Mouse (Mus musculus) lung, adult 2 months (tissue): ENCODE results near the gene Klc1. TPM values are rescaled to one million over a fixed set of nuclear protein-coding genes. Genes with fewer than 3 reads are reported as not detected.

Source experiments
- DNase-seq: peaks from one replicate; pipeline ENCODE4 v3.0.0; 2022
- H3K4me1 ChIP-seq: fragments of 200-500 bp; 2 replicates; pipeline ENCODE4 v1.6.1; 2011; ENCODE audit warnings: low read length; ENCODE audit not compliant: control insufficient read depth, insufficient read depth
- H3K4me3 ChIP-seq: fragments of 200-500 bp; replicated peaks from 2 replicates; pipeline ENCODE3; 2011; ENCODE audit warnings: low read depth, mild to moderate bottlenecking, control low read depth, low read length; ENCODE audit errors: extremely low read depth
- CTCF ChIP-seq: fragments of 200-500 bp; IDR thresholded peaks from 2 replicates; pipeline ENCODE4 v1.5.1; 2011; ENCODE audit warnings: mild to moderate bottlenecking, low read length, control low read depth; ENCODE audit not compliant: insufficient read depth
- POLR2A ChIP-seq: fragments of 200-500 bp; IDR thresholded peaks from 2 replicates; pipeline ENCODE4 v1.6.1; 2011; ENCODE audit warnings: low read depth, mild to moderate bottlenecking, control low read depth, low read length, borderline replicate concordance; ENCODE audit errors: extremely low read depth
- WGBS: fragments of 180-500 bp; shearing (Covaris S2); methylation state at CpG from one replicate; pipeline ENCODE4 v1.1.7; 2018; 5-methylcytosine and 5-hydroxymethylcytosine counted together
- polyA plus RNA-seq: library from polyadenylated mRNA; depleted of rRNA; stranded (reverse); fragments of >200 nt; gene quantifications from 2 replicates; pipeline ENCODE4 v1.2.3, GENCODE M21; 2012

Klc1 gene
- polyA plus RNA-seq, 1 experiment, result 113 TPM

DNA sequence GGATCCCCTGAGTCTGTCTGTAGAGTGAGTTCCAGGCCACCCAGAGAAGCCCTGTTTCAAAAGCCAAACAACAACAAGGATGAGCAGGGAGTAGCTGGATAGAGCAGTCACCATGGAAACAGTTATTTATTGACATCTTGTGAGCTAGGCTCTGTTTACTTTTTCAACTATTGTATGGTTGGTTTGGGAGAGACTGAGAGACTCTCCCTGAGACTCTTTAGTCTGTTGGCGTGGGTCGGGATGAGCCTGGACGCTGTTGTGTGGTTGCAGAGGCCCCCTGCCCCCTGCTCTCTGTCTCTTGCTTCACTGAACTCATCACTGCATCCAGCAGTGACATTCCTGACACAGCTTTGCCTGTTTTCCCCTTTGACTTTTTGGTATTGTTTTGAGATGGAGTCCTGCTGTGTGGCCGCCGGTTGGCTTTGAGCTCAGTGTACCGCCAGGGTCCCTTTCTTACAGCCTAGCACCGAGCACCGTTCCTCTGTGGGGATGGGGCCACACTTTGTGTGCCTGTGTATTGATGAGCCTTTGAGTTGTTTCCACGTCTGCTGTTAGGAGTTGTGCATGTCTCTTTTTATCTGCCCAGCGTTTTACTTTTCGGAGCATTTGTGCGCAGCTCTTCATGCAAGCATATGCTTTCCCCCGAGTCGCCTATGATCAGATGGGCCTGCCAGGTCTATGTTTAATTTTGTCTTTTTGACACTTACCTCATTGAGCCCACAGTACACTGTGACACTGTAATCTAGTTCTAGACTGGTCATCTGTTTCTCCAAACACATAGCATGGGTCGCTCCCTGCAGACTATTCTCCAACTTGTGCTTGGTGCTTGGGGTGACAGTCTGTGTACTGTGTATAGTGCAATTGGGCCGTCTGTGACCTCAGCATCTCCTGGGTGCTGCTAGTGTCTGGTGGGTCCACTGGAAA, 7.9 kb downstream of the Klc1 start:
- DNase-seq, result no peak
- 52% methylated on average over 16 of the region's 16 CpGs for whole genome bisulfite sequencing

DNA sequence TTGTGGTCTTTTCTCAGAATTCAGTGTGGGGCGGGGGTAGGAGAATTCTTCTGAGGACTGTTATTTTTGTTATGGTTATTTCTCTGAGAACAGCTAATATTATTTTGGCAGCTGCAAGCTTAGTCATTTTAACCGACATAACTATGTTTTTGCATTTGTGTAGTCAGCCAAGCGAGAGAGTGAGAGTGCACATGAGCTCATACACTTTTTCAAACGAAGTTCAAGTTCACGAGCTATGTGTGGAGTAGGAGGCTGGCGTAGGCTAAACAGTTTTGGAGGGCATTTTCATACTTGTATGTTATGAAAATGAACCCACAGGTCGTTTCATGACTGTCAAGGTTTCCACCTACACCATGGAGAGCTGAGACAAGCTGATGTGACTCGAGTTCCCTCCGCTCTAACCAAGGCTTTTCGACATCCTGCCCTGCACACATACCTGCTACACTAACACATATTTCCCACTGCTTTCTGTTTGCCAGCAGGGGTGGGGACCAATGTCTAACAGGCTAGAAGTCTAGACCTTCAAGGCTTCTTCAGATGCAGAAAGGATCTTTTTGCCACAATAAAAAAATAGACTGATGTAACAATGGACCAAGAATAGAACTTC, 9.8 kb downstream of the Klc1 start:
- Histone ChIP-seq H3K4me1 (peaks cover 18% of the 10 kb centered on the region), H3K4me3 (no peak overlapping the region)
- DNase-seq, result no peak
- TF ChIP-seq POLR2A, result no peak
- no peak for TF ChIP-seq CTCF
- 65% methylated on average over 10 of the region's 10 CpGs for whole genome bisulfite sequencing

More for the DNA sequence above, 7.9 kb downstream of the Klc1 start:
- Histone ChIP-seq H3K4me1 (peaks cover 24% of the 10 kb centered on the region), H3K4me3 (no peak overlapping the region)
- TF ChIP-seq POLR2A, result no peak
- no peak for TF ChIP-seq CTCF

DNA sequence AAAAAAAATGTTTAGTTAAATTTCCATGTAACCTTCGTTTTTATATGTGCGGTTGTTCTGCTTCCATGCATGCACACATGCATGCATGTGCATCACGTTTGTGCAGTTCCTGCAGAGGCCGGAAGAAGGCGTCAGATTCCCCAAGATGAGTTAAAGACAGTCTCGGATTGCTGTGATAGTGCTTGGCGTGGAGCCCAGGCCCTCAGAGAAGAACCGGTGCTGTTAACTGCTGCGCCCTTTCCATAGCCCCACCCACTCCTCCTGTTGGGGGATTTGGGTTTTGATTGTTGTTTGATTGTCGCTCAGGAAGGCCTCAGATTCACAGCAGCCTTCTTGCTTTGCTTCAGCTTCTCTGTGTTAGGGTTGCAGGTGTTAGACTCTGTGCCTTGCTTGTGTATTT, 10.7 kb downstream of the Klc1 start:
- TF ChIP-seq CTCF, result peak; percentile 60
- TF ChIP-seq POLR2A, result no peak
- no peak for DNase-seq
- 21% methylated on average over 10 of the region's 10 CpGs for WGBS
- Histone ChIP-seq H3K4me3 (no peak overlapping the region), H3K4me1 (peaks cover 18% of the 10 kb centered on the region)

DNA sequence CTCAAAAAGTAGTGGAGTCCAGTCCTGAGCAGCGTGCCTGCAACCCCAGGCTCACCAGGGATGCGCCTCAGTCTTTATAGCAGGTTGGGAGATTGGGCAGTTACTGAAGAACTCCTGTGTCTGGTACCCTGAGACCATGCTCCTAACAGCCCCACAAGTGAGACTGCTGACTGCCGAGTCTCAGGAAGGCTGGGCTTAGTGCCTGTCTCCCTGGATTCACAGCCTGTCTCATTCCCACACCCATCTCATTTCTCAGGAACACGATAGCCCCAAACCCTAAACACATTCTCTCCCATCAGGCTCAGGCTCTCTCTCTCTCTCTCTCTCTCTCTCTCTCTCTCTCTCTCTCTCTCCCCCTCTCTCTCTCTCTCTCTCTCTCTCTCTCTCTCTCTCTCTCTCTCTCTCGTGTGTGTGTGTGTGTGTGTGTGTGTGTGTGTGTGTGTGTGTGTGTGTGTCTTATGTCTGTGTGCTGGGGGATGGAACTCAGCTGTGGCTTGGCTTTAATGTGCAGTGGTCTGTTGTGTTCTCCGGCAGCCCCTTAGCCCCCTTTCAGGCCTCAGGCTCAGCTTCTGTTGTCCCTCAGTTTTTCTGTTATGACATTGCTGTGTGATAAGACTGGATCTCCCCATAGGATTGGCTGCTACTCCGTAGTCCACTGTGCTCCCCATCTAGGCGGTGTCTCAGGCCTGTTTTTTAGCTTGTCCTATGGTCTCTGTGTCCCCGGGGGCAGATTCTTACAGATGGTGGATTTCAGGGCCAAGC, 11.3 kb downstream of the Klc1 start:
- peaks cover 18% of the 10 kb centered on the region for H3K4me1 ChIP-seq
- DNase-seq, result no peak
- 52% methylated on average over 8 of the region's 9 CpGs for WGBS
- TF ChIP-seq POLR2A (no peak), CTCF (no peak)
- H3K4me3 ChIP-seq, result no peak overlapping the region

DNA sequence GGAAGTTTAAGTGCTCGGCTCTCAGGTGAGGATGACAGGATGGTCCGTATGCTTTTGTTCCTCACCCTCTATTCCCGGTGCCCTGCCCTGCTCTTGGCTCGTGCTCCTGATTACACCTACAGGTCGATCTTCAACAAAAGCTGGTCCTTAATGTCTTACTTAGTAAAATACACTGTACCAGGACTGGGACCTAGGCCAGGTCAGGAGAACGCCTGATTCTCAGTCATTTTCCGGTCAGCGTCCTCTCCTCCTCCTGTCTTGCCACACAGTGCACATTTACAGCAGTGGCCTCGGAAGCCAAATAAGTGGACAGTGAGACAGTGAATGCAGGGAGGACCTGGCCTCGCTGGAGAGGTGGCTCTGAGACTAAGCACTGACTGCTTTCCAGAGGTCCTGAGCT, 12.0 kb downstream of the Klc1 start:
- Histone ChIP-seq H3K4me1 (peaks cover 17% of the 10 kb centered on the region), H3K4me3 (no peak overlapping the region)
- no peak for TF ChIP-seq CTCF
- TF ChIP-seq POLR2A, result no peak
- DNase-seq, result no peak
- WGBS, result 74% methylated on average over 10 of the region's 10 CpGs

DNA sequence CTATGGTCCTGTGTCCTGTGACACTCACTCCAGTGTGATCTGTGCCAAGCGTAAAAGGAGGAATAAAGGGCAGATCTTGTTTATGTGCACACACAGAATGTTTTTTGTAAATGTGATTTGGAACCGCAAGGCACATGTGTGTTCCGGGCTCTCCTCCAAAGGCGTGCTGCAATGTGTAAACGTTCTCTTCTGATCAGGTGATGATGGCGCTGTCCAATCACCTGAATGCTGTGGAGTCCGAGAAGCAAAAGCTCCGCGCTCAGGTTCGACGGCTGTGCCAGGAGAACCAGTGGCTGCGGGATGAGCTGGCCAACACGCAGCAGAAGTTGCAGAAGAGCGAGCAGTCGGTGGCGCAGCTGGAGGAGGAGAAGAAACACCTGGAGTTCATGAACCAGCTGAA, 15.5 kb downstream of the Klc1 start:
- H3K4me1 ChIP-seq, result peaks cover 10% of the 10 kb centered on the region
- no peak overlapping the region for H3K4me3 ChIP-seq
- 76% methylated on average over 16 of the region's 16 CpGs for WGBS

DNA sequence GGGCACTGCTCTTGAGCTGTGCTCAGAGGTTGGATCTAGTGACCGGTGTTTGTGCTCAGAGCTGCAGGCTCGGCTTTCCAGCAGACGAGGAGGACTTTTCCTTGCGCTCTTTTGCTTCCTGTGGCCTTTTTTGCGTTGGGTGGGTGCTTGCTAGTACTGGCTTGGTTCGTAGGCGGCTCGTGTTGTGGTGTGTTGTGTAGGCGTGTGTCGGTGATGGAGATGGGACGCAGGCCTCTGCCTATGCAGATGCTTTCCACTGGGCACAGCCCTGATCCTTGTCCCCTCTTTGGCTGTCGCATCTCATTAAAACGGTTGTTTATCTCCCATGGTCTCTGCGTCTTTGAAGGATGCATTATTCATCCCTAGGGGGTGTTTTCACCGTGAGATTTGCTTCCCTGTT, 16.2 kb downstream of the Klc1 start:
- TF ChIP-seq CTCF (no peak), POLR2A (no peak)
- peaks cover 5% of the 10 kb centered on the region for H3K4me1 ChIP-seq
- no peak for DNase-seq
- WGBS, result 78% methylated on average over 15 of the region's 15 CpGs
- H3K4me3 ChIP-seq, result no peak overlapping the region

More for the DNA sequence above, 15.5 kb downstream of the Klc1 start:
- TF ChIP-seq POLR2A (no peak), CTCF (no peak)
- DNase-seq, result no peak

DNA sequence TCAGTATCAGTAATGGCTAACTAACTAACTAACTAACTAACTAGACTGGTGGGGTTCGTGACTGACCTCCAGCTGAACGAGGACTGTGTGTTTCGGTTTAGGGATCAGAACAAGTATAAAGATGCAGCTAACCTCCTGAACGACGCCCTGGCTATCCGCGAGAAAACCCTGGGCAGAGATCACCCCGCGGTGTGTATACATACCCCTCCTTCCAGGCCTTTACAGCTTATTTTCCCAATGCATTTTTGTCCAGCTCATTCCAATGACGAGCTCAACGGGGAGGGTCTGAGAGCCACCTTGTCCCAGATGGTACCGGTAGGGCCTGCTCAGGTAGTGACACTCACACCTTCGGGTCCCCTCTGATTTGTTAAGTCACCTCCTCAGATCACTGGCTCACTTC, 19.3 kb downstream of the Klc1 start:
- 83% methylated on average over 13 of the region's 13 CpGs for WGBS
- no peak overlapping the region for H3K4me3 ChIP-seq
- no peak for TF ChIP-seq POLR2A
- TF ChIP-seq CTCF, result no peak
- peaks cover 9% of the 10 kb centered on the region for H3K4me1 ChIP-seq
- DNase-seq, result no peak

DNA sequence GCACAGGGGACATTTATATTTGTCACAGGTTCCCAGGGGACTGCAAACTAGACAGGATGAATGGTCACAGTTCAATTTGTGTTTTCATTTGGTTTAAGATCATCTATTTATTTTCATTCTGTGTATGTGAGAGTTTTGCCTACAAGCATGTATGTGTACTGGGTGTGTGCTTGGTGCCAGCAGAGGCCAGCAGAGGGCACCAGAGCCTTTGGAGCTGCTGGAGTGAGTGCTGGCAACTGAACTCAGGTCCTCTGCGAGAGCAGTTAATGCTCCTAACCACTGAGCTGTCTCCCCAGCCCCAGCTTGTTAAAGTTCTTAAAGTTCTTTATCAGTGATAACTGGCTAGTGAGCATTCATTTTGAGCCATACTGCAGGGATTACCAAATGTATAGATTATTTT, 20.9 kb downstream of the Klc1 start:
- DNase-seq, result no peak
- H3K4me3 ChIP-seq, result no peak overlapping the region
- WGBS, result 100% methylated on average over 1 of the region's 1 CpGs
- H3K4me1 ChIP-seq, result peaks cover 9% of the 10 kb centered on the region
- no peak for TF ChIP-seq POLR2A
- peak; percentile 27; the same call in 1 of the 2 replicates for TF ChIP-seq CTCF
